Mouse (Mus musculus) embryonic fibroblast, embryonic 13.5 days (primary cell): ENCODE results near the gene Hnf1a. TPM values are rescaled to one million over a fixed set of nuclear protein-coding genes. Genes with fewer than 3 reads are reported as not detected.

ENCODE experiments used
- H3K27ac ChIP-seq: 2 replicates; pipeline ENCODE4 v1.5.1; 2012; ENCODE audit warnings: low read length, control low read depth, inconsistent platforms; ENCODE audit not compliant: insufficient read depth
- H3K4me1 ChIP-seq: 2 replicates; pipeline ENCODE4 v1.6.1; 2011; ENCODE audit warnings: low read length; ENCODE audit not compliant: control insufficient read depth, insufficient read depth
- H3K4me3 ChIP-seq: 2 replicates; pipeline ENCODE4 v1.5.1; 2011; ENCODE audit warnings: mild to moderate bottlenecking, control low read depth, low read length; ENCODE audit not compliant: insufficient read depth
- CTCF ChIP-seq: IDR thresholded peaks from 2 replicates; pipeline ENCODE4 v1.5.1; 2011; ENCODE audit warnings: mild to moderate bottlenecking, control low read depth, low read length, moderate library complexity, borderline replicate concordance; ENCODE audit not compliant: insufficient read depth
- POLR2A ChIP-seq: IDR thresholded peaks from 2 replicates; pipeline ENCODE4 v1.6.1; 2011; ENCODE audit warnings: low read depth, mild to moderate bottlenecking, control low read depth, low read length, moderate library complexity
- polyA plus RNA-seq: library from polyadenylated mRNA; stranded (reverse); fragments of >200 nt; gene quantifications from 2 replicates; pipeline ENCODE4 v1.2.4, GENCODE M21; 2011; ENCODE audit warnings: low read depth; ENCODE audit not compliant: missing spikeins, insufficient read length

The Hnf1a gene
- polyA plus RNA-seq, 1 experiment = not detected

DNA sequence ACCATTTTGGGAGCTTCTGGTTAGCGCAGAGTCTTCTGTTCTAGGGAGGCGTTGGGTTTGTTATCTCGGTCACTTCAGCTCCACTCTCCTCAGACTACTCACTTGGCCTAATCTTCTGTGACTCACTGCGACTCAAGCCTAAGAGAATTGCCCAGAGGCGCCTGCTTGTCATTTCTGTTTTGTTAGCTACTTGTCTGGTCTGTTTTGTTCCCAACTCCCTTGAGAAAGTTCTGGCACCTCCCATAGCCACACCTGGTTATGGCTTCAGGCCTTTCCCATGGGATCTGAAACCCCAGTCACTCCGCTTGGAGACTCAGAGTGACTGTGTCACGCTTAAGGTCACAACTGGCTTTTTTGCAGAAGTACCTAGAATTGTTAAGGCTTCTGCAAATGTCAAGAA, 37.4 kb upstream of the Hnf1a start:
- no peak overlapping the region for H3K27ac ChIP-seq
- TF ChIP-seq CTCF (no peak), POLR2A (no peak)
- H3K4me3 ChIP-seq = no peak overlapping the region
- peaks cover 5% of the 10 kb centered on the region; the same call in 1 of the 2 replicates for H3K4me1 ChIP-seq

DNA sequence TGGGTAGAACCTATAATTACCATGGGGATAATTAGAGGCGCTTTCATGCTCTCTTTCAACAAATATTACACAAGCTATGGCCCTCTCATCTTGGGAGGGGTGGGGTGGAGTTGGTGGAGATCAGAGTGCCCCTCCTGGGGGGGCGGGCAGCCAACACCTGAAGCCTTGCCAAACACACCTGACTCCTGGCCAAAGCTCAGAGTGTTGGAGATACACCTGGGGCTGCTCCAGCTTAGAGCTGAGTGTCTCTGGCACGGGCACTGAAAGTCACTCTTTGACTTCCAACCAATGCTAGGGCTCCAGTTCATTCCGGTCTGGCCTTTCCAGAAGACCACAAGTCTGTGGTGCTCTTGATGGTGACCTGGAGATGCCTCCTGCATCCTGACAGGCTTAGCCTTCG, 36.9 kb upstream of the Hnf1a start:
- Histone ChIP-seq H3K4me3 (no peak overlapping the region), H3K27ac (no peak overlapping the region), H3K4me1 (no peaks in the 10 kb centered on the region)
- no peak for TF ChIP-seq POLR2A
- no peak for TF ChIP-seq CTCF

DNA sequence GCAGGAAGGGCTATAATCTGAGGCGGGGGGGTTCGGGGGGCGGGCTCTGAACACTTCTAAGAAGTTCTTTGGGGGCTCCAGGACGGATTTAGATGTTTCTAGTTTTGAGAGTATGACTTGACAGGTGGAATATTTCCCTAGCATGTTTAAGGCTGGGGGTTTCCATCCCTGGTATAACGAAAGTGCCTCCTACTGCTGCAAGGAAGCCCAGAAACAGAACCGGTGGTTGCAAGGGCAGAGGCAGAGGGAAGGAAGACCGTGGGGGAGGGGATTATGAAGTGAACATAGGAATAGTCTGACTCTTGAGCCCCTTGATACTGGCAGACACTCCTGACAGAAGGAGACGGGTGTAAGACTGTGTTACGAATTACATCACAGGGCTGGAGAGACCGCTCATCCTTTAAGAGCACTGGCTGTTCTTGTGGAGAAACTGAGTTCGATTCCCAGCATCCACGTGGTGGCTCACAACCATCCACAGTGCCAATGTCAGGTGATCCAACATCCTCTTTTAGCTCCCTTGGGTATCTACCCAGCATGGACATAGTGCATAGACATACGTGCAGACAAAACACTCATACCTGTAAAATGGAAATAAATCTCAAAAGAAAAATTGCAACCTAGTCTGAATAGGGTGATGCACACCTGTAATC, 32.5 kb upstream of the Hnf1a start:
- Histone ChIP-seq H3K27ac (no peak overlapping the region), H3K4me1 (no peaks in the 10 kb centered on the region), H3K4me3 (no peak overlapping the region)
- TF ChIP-seq CTCF (no peak), POLR2A (no peak)

DNA sequence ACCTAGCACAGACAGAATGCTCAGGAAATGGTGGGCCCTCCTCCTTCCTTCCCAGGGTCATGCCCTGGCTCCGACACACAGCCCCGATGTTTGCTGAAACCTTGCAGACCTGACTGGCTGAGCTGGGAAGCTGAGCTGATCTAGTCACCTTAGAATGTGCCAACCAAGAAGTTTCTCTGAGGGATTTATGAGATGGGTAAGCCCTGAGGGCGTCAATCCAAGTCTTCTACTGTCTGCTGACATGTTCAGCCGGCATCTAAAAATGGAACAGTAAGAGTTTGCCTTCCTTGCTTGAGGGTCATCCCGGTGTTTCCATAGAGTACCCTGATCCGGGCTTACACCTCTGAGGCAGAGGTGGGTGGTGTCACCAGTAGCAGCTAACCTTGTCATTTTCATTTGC, 31.9 kb upstream of the Hnf1a start:
- Histone ChIP-seq H3K27ac (no peak overlapping the region), H3K4me1 (no peaks in the 10 kb centered on the region), H3K4me3 (no peak overlapping the region)
- no peak for TF ChIP-seq CTCF
- no peak for TF ChIP-seq POLR2A

DNA sequence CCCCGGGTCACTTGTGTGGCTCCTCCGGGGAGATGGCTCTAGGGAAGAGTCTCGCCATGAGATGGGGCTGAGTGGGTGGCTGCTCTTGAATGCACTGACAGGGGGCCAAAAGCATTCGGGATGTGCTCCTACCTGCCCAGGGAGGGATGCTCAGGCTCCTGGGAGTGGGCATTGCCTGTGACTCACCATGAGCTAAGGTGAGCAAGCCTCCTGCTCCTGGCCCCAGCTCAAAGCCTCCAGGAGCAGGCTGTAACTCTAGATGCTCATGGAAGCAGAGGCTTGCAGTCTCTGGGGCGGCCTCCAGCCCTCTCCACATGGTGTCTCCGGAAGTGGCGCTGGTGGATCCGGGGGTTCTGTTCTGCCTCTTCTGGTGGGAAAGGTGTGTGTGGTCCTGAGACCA, 30.6 kb upstream of the Hnf1a start:
- no peak overlapping the region for H3K27ac ChIP-seq
- H3K4me1 ChIP-seq = no peaks in the 10 kb centered on the region
- TF ChIP-seq CTCF (no peak), POLR2A (no peak)
- no peak overlapping the region for H3K4me3 ChIP-seq

DNA sequence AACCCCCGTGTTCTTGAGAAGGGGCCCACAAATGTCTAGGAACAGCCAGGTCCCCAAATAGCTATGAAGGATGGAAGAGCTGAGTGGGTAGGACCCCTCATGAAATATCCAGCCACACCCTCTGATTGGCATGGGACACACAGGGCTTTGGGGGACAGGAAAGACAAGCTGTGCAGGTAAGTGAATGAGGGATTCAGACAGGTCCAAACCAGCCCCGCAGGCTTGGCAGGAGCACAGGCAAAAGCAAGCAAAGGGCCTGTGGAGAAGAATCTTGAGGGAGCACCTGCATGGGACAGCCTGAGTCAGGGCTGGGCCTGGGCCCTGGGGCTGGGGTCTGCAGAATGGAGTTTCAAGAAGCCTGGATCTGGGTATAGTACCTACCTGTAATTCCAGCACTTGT, 29.6 kb upstream of the Hnf1a start:
- no peak overlapping the region for H3K27ac ChIP-seq
- no peaks in the 10 kb centered on the region for H3K4me1 ChIP-seq
- H3K4me3 ChIP-seq = no peak overlapping the region
- TF ChIP-seq CTCF = no peak
- no peak for TF ChIP-seq POLR2A

DNA sequence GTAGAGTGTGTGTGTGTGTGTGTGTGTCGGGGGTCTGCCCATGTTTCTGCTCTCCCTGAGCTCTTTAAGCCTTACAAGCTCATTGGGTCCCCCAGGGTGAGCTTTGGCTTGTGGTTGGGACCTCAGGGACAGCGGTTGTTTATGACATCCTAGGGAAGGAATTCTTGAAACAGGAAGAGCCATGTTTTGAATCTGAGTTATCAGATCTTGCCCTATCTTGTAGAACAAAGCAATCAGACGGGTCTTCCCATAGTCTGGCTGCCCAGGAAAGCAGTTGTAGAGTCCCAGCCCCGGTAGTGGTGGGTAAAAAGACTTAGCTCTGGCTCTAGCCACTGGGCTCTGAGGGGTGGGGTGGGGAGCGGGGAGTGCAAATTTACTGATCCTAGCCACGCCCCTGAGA, 26.4 kb upstream of the Hnf1a start:
- H3K4me1 ChIP-seq = no peaks in the 10 kb centered on the region
- TF ChIP-seq POLR2A = no peak
- TF ChIP-seq CTCF = no peak
- H3K4me3 ChIP-seq = no peak overlapping the region
- no peak overlapping the region for H3K27ac ChIP-seq

DNA sequence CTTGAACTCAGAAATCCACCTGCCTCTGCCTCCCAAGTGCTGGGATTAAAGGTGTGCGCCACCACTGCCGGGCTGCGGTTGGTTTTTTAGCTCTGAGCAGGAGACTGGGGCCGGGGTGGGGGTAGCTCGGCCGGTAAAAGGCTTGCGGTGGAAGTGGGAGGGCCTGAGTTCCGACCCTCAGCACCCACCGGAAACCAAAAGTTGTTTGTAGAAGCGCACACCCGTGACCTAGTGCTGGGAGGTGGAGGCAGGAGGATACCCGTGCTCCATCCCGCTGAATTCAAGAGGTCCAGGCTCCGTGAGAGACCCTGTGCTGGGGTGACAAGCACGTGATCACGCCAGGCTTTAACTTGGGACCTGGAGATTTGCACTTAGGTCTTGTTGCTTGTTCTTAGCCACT, 25.6 kb upstream of the Hnf1a start:
- no peaks in the 10 kb centered on the region for H3K4me1 ChIP-seq
- TF ChIP-seq CTCF (no peak), POLR2A (no peak)

DNA sequence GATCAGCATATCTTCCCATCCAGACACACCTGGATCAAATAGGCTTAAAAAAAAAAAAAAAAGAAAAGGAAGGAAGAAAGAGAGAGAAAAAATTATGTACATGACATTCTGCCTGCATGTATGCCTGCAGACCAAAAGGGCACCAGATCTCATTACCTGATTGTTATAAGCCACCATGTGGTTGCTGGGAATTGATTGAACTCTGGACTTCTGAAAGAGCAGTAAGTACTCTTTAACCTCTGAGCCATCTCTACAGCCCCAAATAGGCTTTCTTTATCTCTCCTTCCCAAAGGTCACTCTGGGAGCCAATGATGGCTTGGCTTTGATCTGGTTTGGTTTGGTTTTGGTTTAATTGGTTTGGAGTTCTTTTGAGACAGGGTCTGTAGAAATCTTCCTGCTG, 14.2 kb upstream of the Hnf1a start:
- TF ChIP-seq CTCF (no peak), POLR2A (no peak)
- no peak overlapping the region for H3K4me3 ChIP-seq
- no peaks in the 10 kb centered on the region for H3K4me1 ChIP-seq
- H3K27ac ChIP-seq = no peak overlapping the region

More for the DNA sequence above, 25.6 kb upstream of the Hnf1a start:
- Histone ChIP-seq H3K4me3 (no peak overlapping the region), H3K27ac (no peak overlapping the region)

DNA sequence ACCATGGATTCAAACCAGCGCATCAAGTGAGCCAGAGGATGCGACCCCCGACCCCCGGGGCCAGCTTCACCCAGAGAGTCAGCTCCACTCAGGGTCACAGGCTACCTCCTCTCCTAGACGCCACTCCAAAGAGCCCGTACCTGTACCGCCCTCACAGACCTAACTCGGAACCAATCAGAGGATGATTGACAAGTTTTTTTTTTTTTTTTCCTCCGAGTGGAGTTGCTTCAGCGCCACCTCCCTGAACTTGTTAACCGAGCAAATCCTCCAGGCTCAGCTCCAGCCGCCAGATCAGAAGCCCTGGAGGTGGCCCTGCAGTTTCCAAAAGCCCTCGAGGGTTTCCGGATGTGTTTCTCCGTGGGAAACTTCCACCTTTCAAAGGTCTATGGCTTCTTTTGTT, 11.1 kb upstream of the Hnf1a start:
- Histone ChIP-seq H3K4me1 (no peaks in the 10 kb centered on the region), H3K27ac (no peak overlapping the region), H3K4me3 (no peak overlapping the region)
- TF ChIP-seq CTCF = no peak
- no peak for TF ChIP-seq POLR2A
